In the genomic region with DNA sequence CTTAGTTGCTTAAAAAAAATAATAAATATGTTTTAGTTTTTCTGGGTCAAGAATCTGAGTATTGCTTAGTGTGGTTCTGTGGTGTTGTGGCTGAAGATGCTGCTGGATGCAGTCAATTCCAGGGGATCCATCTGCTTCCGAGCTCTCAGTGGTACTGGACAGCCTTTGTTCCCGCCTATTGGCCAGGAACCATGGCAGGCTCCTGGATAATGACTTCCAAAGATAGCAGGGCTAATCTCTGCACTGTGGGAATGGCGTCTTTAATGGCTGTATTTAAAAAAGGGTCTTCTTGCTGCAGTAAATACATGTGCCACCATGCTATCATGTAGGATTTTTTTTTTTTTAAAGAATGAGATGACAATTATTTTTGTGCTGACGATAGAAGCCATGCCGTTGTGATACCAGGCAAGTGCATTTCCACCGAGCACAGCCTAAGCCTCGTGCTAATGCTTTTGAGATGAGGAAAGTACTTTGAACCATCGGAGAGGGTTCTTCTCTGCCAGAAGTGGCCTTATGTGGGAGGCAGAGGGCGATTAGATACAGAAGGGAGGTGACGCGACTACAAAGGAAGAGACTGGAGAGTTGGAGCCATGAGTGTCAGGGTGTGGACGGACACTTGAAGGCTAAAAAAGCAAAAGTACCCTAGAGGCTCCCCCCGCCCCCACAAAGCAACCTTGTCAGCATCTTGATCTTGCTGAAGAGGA, we compare ENCODE assay signal across 14 mouse cellular contexts. TPM values are rescaled to one million over a fixed set of nuclear protein-coding genes. Genes with fewer than 3 reads are reported as not detected.
DNase-seq lines count a peak whose midpoint lies in the region; ATAC-seq and TF ChIP-seq lines count a peak whose summit lies in the region.
"Had no signal": no experiment of that assay in that cellular context is flagged by ENCODE, and none has a peak within 500 bp of the region (broad histone marks: within the 10 kb centered on the region; RNA-seq: fewer than 3 reads in every experiment).

No protein-coding gene starts in this region.

- no peak overlapping the region for H3K9ac ChIP-seq in kidney, postnatal 0 days (ENCODE audit: low read depth, low read length)
- H3K9ac ChIP-seq: lung, embryonic 14.5 days had no signal

- no peak for ATAC-seq in kidney, postnatal 0 days (replicated peaks; ENCODE audit: low FRiP score, low read depth)
- 0 out of 2 replicates have a peak, but pooled peaks have one; percentile 40 for ATAC-seq in megakaryocyte, adult 5-6 weeks (ENCODE audit: poor library complexity, severe bottlenecking)

- no peaks in the 10 kb centered on the region for H3K36me3 ChIP-seq in kidney, postnatal 0 days (ENCODE audit: insufficient read depth, low read length)
- H3K36me3 ChIP-seq: forebrain, embryonic 10.5 days had no signal

- peak; percentile 88 for DNase-seq in heart, adult 11 months
- no peak for DNase-seq in heart, postnatal 25 days (ENCODE audit: low spot score)
- peak; percentile 37 for DNase-seq in kidney, postnatal 0 days (ENCODE audit: low spot score)
- no peak for DNase-seq in kidney, postnatal 25 days
- peak; percentile 55 for DNase-seq in brain, embryonic 14.5 days (ENCODE audit: low read depth)
- no peak for DNase-seq in left cerebral cortex, adult 18-20 months (ENCODE audit: low spot score in 2 of 2)
- no peak for DNase-seq in neural tube, embryonic 10.5 days (ENCODE audit: extremely low spot score, low spot score)
- DNase-seq: cerebellum, adult 11-12 months; kidney, adult 9 months had no signal

- H3K27ac ChIP-seq in kidney, postnatal 0 days: no peak overlapping the region
- H3K27ac ChIP-seq: forebrain, embryonic 10.5 days had no signal

- H3K4me1 ChIP-seq in kidney, postnatal 0 days (replicated peaks; ENCODE audit: insufficient read depth, low read length): no peaks in the 10 kb centered on the region

- no peak for TF ChIP-seq POLR2A in brain, embryonic 14.5 days (IDR thresholded peaks at IDR 0.05; ENCODE audit: borderline replicate concordance, extremely low read depth, insufficient read depth, insufficient read length, poor library complexity, severe bottlenecking)

- WGBS in kidney, postnatal 0 days: 39% methylated on average over 13 of the region's 13 CpGs

- H3K9me3 ChIP-seq in kidney, postnatal 0 days (replicated peaks; ENCODE audit: low read length): no peaks in the 10 kb centered on the region
- H3K9me3 ChIP-seq: forebrain, embryonic 10.5 days had no signal

- intact Hi-C loops in heart, postnatal 25 days (cut with DNase I): no loop called here

- no peak for TF ChIP-seq CTCF in kidney, postnatal 0 days (IDR thresholded peaks at IDR 0.05; ENCODE audit: low read depth)
- no peak for TF ChIP-seq CTCF in brain, embryonic 14.5 days (IDR thresholded peaks at IDR 0.05; ENCODE audit: borderline replicate concordance, extremely low read depth, insufficient read depth, insufficient read length)

- H3K27me3 ChIP-seq in kidney, postnatal 0 days (ENCODE audit: insufficient read depth, low read length): no peaks in the 10 kb centered on the region

- H3K4me2 ChIP-seq in kidney, postnatal 0 days (ENCODE audit: low read length): no peak overlapping the region
- H3K4me2 ChIP-seq: lung, embryonic 14.5 days had no signal

- no peak overlapping the region for H3K4me3 ChIP-seq in kidney, postnatal 0 days (replicated peaks; ENCODE audit: low read depth, low read length)
- H3K4me3 ChIP-seq: forebrain, embryonic 10.5 days had no signal

RNA-seq across cellular contexts. Expression of a gene that starts 50.7 kb away (rescaled TPM):
- total RNA-seq in heart, postnatal 25 days (2021): not detected
- polyA plus RNA-seq in kidney, postnatal 0 days (2015; fragmentation: Nextera tagmentation; extraction: Ambion mirVana): 0.03 and 0.23 TPM in 2 replicates
- polyA plus RNA-seq in brain, embryonic 14.5 days (2012; rRNA removed): 31.1 and 46.2 TPM in 2 replicates
- not detected in 2 replicates for total RNA-seq in megakaryocyte, adult 5-6 weeks (2015)
- 0.33 TPM in 1 of 2 replicates, not detected in the other for total RNA-seq in megakaryocyte, adult 5-6 weeks (2017)
- 10 to 100 TPM; 60.4 to 61.1 TPM for total RNA-seq in left cerebral cortex, adult 18-20 months (2021)
- polyA plus RNA-seq: gonadal fat pad, adult 2 months; liver, adult 2 months had no signal

RNA-seq across cellular contexts. Expression of a gene that starts 52.2 kb away (rescaled TPM):
- 1 to 10 TPM; 1.1 to 1.3 TPM for total RNA-seq in heart, postnatal 25 days (2021)
- 35.2 and 40.4 TPM in 2 replicates for polyA plus RNA-seq in kidney, postnatal 0 days (2015; fragmentation: Nextera tagmentation; extraction: Ambion mirVana)
- polyA plus RNA-seq in brain, embryonic 14.5 days (2012; rRNA removed): 4.9 and 6.6 TPM in 2 replicates
- 8.5 and 9.4 TPM in 2 replicates for total RNA-seq in megakaryocyte, adult 5-6 weeks (2015)
- 2.2 and 3.4 TPM in 2 replicates for total RNA-seq in megakaryocyte, adult 5-6 weeks (2017)
- 1 to 10 TPM; 5.3 to 5.4 TPM for total RNA-seq in left cerebral cortex, adult 18-20 months (2021)

Comparison
In these comparisons a context has a peak if more than half of its experiments do, and no peak if none do; other contexts are left out.
1. DNase-seq: peak in heart, adult 11 months (single experiment), kidney, postnatal 0 days (single experiment) and brain, embryonic 14.5 days (single experiment); none in heart, postnatal 25 days (single experiment), kidney, postnatal 25 days (0 of 2), left cerebral cortex, adult 18-20 months (0 of 2) and neural tube, embryonic 10.5 days (single experiment).
2. RNA of a gene that starts 50.7 kb away (total RNA-seq): 60.4 to 61.1 TPM in left cerebral cortex, adult 18-20 months; not detected in heart, postnatal 25 days and 0.33 TPM in megakaryocyte, adult 5-6 weeks; every median in the first group is over 10 times any median in the second.